Mouse (Mus musculus): Measurements from ENCODE around the gene Dot1l. TPM values are rescaled to one million over a fixed set of nuclear protein-coding genes. Genes with fewer than 3 reads are reported as not detected.

Dot1l gene
- total and polyA plus RNA-seq, 2 experiments from 2014 or later, result 13.4 to 34.4 TPM

GRCm38 (mm10) chr10:80804340-80804739, 49.3 kb downstream of the Dot1l start:
- Histone ChIP-seq H3K27me3 (ENCODE audit: insufficient read depth, low read length) (no peaks in the 10 kb centered on the region), H3K4me3 (ENCODE audit: low read depth, low read length) (no peak overlapping the region), H3K4me1 (ENCODE audit: insufficient read depth, low read length) (peaks cover 11% of the 10 kb centered on the region; the same call in 1 of the 2 replicates), H3K27ac (ENCODE audit: low read depth, low read length) (no peak overlapping the region), H3K4me2 (ENCODE audit: low read depth, low read length, poor library complexity, severe bottlenecking) (no peak overlapping the region), H3K9ac (replicated peaks; ENCODE audit: low read length, poor library complexity, severe bottlenecking) (no peak overlapping the region), H3K36me3 (ENCODE audit: insufficient read depth, low read length) (peaks cover 43% of the 10 kb centered on the region), H3K9me3 (ENCODE audit: low read length) (no peaks in the 10 kb centered on the region)
- 95% methylated on average over 2 of the region's 2 CpGs for WGBS
- DNase-seq (ENCODE audit: low spot score) (no peak), ATAC-seq (ENCODE audit: low FRiP score) (no peak)
- no peak for TF ChIP-seq CTCF (IDR thresholded peaks at IDR 0.05)

GRCm38 (mm10) chr10:80804916-80805315, 49.9 kb downstream of the Dot1l start, which contains the start of gene Amh:
Amh (plus strand) TSS chr10:80805243.
- H3K36me3 ChIP-seq (ENCODE audit: insufficient read depth, low read length), result peaks cover 43% of the 10 kb centered on the region
- 0 out of 2 replicates have a peak within 1 kb of the TSS, but pooled peaks have one; percentile 94 for H3K4me2 ChIP-seq (ENCODE audit: low read depth, low read length, poor library complexity, severe bottlenecking)
- no peaks in the 10 kb centered on the region for H3K9me3 ChIP-seq (ENCODE audit: low read length)
- H3K27me3 ChIP-seq (ENCODE audit: insufficient read depth, low read length), result no peaks in the 10 kb centered on the region
- H3K27ac ChIP-seq (ENCODE audit: low read depth, low read length), result no peak within 1 kb of the TSS
- H3K4me3 ChIP-seq (ENCODE audit: low read depth, low read length), result no peak within 1 kb of the TSS
- 0 out of 2 replicates have a peak, but pooled peaks cover 5% of the 10 kb centered on the region for H3K4me1 ChIP-seq (ENCODE audit: insufficient read depth, low read length)
- ATAC-seq (ENCODE audit: low FRiP score), result no peak
- WGBS, result 68% methylated on average over 6 of the region's 6 CpGs
- no peak within 1 kb of the TSS for H3K9ac ChIP-seq (replicated peaks; ENCODE audit: low read length, poor library complexity, severe bottlenecking)
- no peak for DNase-seq (ENCODE audit: low spot score)
- TF ChIP-seq CTCF (IDR thresholded peaks at IDR 0.05), result no peak

GRCm38 (mm10) chr10:80805322-80805721, 50.3 kb downstream of the Dot1l start:
- Histone ChIP-seq H3K9me3 (ENCODE audit: low read length) (no peaks in the 10 kb centered on the region), H3K9ac (replicated peaks; ENCODE audit: low read length, poor library complexity, severe bottlenecking) (no peak overlapping the region), H3K27ac (ENCODE audit: low read depth, low read length) (no peak overlapping the region), H3K27me3 (ENCODE audit: insufficient read depth, low read length) (no peaks in the 10 kb centered on the region), H3K4me2 (ENCODE audit: low read depth, low read length, poor library complexity, severe bottlenecking) (no peak overlapping the region), H3K4me1 (ENCODE audit: insufficient read depth, low read length) (peaks cover 9% of the 10 kb centered on the region; the same call in 1 of the 2 replicates), H3K36me3 (ENCODE audit: insufficient read depth, low read length) (peaks cover 43% of the 10 kb centered on the region), H3K4me3 (ENCODE audit: low read depth, low read length) (no peak overlapping the region)
- WGBS, result 74% methylated on average over 5 of the region's 5 CpGs
- DNase-seq (ENCODE audit: low spot score) (no peak), ATAC-seq (ENCODE audit: low FRiP score) (no peak)
- no peak for TF ChIP-seq CTCF (IDR thresholded peaks at IDR 0.05)

GRCm38 (mm10) chr10:80805925-80806324, 50.9 kb downstream of the Dot1l start:
- no peaks in the 10 kb centered on the region for H3K9me3 ChIP-seq (ENCODE audit: low read length)
- WGBS, result 15% methylated on average over 3 of the region's 3 CpGs
- DNase-seq (ENCODE audit: low spot score) (peak; percentile 67), ATAC-seq (ENCODE audit: low FRiP score) (no peak)
- H3K9ac ChIP-seq (replicated peaks; ENCODE audit: low read length, poor library complexity, severe bottlenecking), result no peak overlapping the region
- H3K4me2 ChIP-seq (ENCODE audit: low read depth, low read length, poor library complexity, severe bottlenecking), result peak overlapping the region; percentile 94; the same call in 1 of the 2 replicates
- H3K4me1 ChIP-seq (ENCODE audit: insufficient read depth, low read length), result peaks cover 10% of the 10 kb centered on the region; the same call in 1 of the 2 replicates
- H3K27ac ChIP-seq (ENCODE audit: low read depth, low read length), result no peak overlapping the region
- H3K4me3 ChIP-seq (ENCODE audit: low read depth, low read length), result no peak overlapping the region
- peaks cover 43% of the 10 kb centered on the region for H3K36me3 ChIP-seq (ENCODE audit: insufficient read depth, low read length)
- H3K27me3 ChIP-seq (ENCODE audit: insufficient read depth, low read length), result no peaks in the 10 kb centered on the region
- TF ChIP-seq CTCF (IDR thresholded peaks at IDR 0.05), result peak; percentile 79

GRCm38 (mm10) chr10:80806341-80807056, 51.5 kb downstream of the Dot1l start:
- no peak; the same call in 1 of the 2 replicates for ATAC-seq (ENCODE audit: low FRiP score)

GRCm38 (mm10) chr10:80807057-80807627, 52.1 kb downstream of the Dot1l start:
- peak overlapping the region; percentile 51 for H3K4me3 ChIP-seq (ENCODE audit: low read depth, low read length)
- peak overlapping the region; percentile 94 for H3K4me2 ChIP-seq (ENCODE audit: low read depth, low read length, poor library complexity, severe bottlenecking)
- DNase-seq (ENCODE audit: low spot score) (peak; percentile 90), ATAC-seq (ENCODE audit: low FRiP score) (peak; percentile 79)
- H3K9me3 ChIP-seq (ENCODE audit: low read length), result no peaks in the 10 kb centered on the region
- no peaks in the 10 kb centered on the region for H3K27me3 ChIP-seq (ENCODE audit: insufficient read depth, low read length)
- peak overlapping the region; percentile 87 for H3K27ac ChIP-seq (ENCODE audit: low read depth, low read length)
- peaks cover 10% of the 10 kb centered on the region; the same call in 1 of the 2 replicates for H3K4me1 ChIP-seq (ENCODE audit: insufficient read depth, low read length)
- H3K9ac ChIP-seq (replicated peaks; ENCODE audit: low read length, poor library complexity, severe bottlenecking), result peak overlapping the region; percentile 86
- under 1% methylated on average over 56 of the region's 58 CpGs for WGBS
- peak; percentile 18; the same call in 1 of the 2 replicates for TF ChIP-seq CTCF (IDR thresholded peaks at IDR 0.05)
- peaks cover 31% of the 10 kb centered on the region for H3K36me3 ChIP-seq (ENCODE audit: insufficient read depth, low read length)

More at GRCm38 (mm10) chr10:80806341-80807056, 51.5 kb downstream of the Dot1l start:
- Histone ChIP-seq H3K9me3 (ENCODE audit: low read length) (no peaks in the 10 kb centered on the region), H3K27me3 (ENCODE audit: insufficient read depth, low read length) (no peaks in the 10 kb centered on the region), H3K4me1 (ENCODE audit: insufficient read depth, low read length) (peaks cover 10% of the 10 kb centered on the region; the same call in 1 of the 2 replicates), H3K36me3 (ENCODE audit: insufficient read depth, low read length) (peaks cover 37% of the 10 kb centered on the region), H3K4me2 (ENCODE audit: low read depth, low read length, poor library complexity, severe bottlenecking) (peak overlapping the region; percentile 94), H3K9ac (replicated peaks; ENCODE audit: low read length, poor library complexity, severe bottlenecking) (peak overlapping the region; percentile 86), H3K27ac (ENCODE audit: low read depth, low read length) (peak overlapping the region; percentile 87), H3K4me3 (ENCODE audit: low read depth, low read length) (peak overlapping the region; percentile 51)
- DNase-seq (ENCODE audit: low spot score), result no peak
- TF ChIP-seq CTCF (IDR thresholded peaks at IDR 0.05), result no peak
- 38% methylated on average over 32 of the region's 34 CpGs for WGBS

Measured in midbrain, postnatal 0 days (tissue).